Mouse (Mus musculus) spleen, postnatal 36 days (tissue): Measurements from ENCODE around the gene Nuak2.

Experiments used
- DNase-seq, 2 experiments: peaks; one replicate each; pipeline ENCODE4 v3.0.0; 2022; ENCODE audit warnings: low spot score in 2 of 2, mixed read lengths in 1 of 2

Nuak2 gene

DNA sequence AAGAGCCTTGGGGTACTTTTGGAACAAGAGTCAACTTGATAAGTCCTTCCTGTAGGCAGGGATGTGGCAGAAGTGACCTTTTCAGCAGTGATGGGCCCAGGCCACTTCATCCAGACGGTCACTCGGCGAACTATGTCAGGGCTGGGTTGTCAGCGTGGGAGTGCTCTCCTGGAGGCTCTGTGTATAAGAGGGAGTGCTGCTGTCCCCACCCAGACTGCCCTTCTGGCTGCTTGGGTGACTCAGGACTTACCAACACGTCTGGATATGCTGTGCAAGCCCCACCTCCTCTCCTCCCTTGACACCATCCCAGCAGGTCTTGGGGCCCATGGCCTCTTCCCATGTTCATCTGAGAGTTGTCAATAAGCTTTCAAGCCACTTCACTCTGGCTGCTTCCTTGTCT is 37.5 kb downstream of the Nuak2 start:
- DNase-seq: no peak

DNA sequence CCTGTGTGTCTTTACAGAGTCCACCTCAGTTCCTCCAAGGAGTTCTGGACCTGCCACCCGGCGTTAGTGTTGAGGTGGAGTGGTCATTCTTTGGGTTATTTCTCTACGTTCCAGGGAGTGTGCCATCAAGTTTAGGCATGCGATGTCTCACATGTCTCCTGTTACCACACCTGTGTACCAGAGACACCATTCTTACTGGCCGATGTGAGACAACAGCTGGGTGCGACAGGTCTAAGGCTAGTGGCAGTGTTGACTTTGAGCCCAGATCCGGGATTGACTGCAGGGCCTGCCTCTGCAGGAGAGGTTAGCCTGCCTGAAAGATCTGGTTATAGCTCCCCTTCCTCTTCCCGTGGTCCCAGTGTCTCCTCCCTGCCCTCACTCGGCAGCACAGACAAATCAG is 38.3 kb downstream of the Nuak2 start:
- DNase-seq: no peak

DNA sequence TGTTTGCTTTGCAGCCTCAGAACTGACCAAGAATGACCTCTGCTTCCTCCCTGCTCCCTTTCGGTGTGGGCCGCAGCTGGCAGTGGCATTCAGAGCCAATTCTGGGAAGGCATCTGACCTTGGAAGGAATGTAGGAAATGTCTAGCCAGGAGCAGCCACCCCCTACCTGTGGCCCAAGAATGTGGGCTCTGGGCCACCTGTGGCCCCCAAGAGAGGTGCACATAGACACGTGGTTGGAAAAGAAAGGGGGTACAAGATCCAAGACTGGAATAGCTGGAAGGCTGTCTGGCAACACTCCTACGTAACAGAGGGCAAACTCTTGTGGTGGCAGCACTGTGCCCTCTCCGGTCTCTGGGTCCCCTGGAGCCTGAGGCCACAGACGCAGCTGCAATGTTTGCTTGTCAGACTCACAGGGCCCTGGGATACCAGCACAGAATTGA is 39.3 kb downstream of the Nuak2 start:
- DNase-seq: no peak

DNA sequence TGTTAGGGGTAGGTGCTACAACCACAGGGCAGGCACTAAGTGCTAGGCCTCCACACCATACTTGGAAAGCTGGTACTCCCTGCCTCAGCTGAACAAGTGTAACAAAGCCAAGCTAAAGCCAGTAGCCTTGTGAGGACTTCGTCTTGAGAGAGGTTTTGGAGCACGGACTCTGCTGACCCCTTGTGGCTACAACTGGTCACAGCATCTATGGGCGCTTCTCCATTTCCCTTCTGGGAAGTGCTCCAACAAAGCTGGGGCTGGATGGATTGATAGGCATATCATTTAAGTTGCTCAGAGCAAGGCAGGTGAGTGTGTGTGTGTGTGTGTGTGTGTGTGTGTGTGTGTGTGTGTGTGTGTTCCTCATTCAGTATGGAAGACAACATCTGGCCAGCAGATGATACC is 39.9 kb downstream of the Nuak2 start:
- peak; percentile 77 to 78 for DNase-seq

DNA sequence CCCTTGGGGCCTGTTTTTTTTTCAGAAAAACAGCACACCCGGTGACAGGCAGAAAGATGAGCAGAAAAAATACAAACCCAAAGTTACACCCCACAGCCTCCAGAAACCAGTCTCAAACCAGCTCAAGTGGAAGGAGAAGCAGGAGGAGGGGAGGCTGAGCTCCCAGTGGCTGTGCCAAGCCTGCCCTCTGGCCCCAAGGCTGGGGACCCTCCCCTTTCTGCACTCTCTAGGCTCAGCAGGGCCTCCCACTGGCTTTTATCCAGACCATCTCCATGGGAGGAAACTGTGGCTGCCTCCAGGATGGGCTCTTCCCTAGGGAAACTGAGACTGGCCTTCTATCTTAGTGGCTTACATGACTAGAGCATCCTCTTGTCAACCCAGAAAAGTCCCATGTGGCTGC is 40.9 kb downstream of the Nuak2 start:
- no peak for DNase-seq

DNA sequence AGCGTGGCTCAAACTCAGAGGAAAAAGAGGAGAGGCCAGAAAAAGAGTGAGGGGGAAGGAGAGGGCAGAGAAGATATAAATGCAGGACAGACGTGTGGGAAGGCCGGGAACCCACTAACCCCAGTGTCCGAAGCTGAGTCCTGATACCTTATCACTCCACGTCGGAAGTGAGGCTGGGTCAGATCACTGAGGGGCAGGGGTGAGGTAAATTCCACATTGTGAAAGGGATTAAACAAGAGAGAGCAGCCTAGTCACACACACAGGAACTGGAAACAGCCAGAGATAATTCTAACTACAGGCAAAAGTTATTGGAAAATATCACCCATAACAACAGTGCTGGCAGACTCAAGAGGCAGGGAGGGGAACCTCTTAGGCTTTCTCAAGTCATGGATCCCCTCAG is 46.0 kb downstream of the Nuak2 start:
- no peak for DNase-seq

DNA sequence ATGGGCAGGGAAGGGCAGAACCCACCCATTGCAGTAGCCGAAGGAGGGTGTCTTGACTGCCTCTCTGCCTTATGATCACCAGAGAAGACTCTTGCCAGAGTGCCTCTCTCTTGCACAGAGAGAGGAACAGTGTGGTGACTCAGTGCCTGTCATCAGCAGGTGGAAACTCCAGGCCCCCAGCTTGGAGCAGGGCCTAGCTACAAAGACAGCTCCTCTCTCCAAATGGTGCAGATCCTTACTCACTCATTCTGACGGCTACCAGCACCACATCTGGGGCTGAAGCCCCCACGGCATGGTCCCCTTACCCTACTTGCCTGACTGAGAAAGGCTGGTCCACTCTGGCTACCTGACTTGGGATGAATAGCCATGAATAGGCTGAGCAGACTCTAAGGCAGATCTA is 48.5 kb downstream of the Nuak2 start:
- no peak for DNase-seq

DNA sequence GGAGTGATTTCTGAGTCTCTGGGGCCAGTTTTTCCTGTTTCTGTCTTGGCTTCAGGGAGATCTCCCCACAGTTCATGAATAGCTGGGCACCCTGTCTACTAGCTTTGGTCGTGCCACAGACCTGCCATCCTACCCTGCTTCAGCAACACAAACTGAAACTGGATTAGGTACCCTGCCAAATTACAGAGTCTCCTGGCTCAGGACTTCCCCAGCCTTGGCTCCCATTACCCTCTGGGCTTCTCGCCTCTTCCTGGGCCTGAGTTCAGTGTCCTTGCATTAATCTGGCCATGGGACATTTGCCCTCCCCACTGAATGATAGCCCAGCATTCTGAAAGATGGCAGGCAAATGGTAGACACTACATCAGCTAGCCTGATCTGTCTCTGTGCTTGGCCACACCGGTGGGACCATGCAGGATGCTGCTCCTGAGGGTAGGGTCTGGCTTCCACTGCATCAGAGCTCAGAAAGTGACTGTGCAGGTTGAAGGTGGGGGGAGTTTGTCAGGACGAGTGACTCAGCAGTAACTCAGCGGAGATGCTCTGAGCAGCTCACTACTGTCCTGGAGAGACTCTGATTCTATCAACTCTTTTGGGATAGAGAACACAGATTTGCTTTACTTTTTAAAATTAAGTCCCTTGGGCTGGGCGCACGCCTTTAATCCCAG is 49.1 kb downstream of the Nuak2 start:
- no peak for DNase-seq

DNA sequence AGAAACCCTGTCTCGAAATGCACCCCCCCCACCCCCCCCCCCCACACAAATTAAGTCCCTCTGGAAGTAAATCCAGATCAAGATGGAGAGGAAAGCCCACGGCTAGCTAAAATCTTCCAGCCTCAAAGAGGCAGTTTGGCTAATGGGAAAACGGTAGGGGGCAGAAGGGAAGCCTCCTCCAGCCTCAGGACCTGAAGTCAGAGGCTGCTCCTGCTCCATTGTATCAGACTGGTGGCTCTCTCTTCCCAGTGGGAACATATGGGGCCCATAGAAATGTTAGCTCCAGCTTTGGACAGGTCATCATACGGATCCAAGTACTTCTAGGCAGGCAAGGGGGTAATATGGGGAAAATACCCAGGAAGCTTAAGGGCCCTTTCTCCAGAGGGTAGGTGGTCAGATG is 49.7 kb downstream of the Nuak2 start:
- no peak for DNase-seq

DNA sequence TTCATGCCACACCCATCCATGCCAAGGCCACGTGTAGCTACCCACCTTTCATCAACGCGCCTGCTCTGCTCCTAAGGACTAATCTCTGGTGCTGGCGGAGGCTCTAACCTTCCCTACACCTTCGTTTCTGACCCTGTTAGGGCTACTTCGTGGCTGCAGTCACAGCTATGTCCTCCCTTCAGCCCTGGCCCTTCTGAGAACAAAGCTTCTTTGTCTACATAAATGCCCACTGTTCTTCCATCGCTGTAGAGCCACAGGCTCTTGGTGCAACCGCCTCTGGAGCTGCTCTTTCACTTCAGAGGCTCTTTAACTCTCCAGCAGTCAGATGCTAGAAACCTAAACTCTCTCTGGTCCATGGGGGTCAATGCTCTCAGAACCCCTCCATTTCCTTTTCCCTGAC is 50.3 kb downstream of the Nuak2 start:
- DNase-seq: no peak

DNA sequence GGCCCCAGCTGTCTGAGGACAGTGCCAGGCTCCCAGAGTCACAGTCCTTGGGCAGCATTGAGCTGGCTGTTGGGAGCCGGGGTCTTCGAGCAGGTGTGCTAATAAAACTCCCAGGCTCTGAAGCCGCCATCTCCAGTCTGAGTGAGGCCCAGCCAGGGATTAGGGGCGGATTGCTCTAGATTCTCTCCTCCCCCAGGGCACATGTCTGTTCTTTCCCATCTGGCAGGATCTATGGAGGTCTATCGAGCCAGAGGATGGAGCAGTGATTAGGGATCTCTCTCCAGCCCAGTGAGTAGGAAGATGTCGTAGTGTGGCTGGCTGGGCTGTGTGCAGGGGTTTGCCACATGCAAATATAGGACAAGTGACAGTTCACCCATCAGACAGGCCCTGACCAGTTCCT is 51.0 kb downstream of the Nuak2 start:
- DNase-seq: no peak

DNA sequence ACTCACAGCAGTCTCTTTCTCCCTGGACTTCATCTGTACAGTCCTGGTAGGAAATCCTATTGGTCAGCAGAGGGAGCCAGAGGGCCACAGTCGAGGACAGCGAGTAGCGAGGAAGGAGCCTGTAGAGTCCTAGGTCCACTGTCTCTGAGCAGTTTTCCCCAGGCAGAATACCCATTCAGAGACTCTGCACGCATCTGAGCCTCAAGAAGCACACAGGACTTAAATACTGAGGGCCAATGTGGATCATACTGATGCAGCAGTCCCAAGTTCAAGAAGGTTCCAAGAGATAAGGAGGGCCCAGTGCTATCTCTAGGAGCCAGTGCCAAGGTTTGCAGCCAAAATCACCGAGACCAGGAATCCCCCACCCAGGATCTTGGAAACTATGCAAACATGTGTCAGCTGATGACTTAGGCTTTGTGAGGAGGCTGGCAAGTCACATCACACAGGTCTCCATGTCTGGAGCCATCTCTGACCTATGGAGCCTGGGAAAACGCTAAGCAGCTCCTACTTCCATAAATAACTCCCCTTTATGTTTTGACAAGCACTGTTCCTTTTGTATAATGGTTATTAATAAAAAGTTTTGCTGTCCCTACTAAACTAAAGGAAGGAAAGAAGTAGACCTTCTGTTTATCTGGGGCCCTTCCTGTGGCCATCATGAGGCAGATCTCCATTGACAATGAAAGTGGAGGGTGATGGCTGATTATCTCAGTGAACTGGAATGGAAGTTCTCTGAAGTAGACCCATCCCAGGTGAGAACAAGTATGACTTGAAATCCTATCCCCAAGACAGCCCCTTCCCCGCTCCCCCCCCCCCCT is 52.0 kb downstream of the Nuak2 start:
- DNase-seq: peak; percentile 79 to 86

DNA sequence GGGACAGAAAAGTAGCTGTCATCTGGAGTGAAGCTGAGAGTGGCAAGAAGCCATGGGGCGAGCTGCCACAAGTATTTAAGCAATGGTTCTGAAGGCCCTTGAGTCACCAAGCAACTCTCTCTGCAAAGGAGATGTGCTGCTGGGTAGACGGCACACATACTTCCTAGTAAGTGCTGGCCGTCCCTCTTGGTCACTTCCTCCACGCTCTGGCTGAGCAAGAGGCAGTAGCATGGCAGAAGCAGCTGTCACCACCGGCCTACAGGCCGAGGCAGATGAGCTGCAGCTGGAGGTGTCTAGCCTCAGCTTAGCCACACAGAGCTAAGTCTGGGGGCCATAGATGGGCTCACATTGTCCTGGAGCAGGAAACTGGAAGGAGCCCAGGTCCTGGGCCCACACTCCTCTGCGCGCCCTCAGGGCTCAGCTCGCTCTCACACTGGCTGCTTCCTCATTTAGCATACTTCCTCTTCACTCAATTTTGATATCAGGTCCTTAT is 54.8 kb downstream of the Nuak2 start:
- DNase-seq: no peak

DNA sequence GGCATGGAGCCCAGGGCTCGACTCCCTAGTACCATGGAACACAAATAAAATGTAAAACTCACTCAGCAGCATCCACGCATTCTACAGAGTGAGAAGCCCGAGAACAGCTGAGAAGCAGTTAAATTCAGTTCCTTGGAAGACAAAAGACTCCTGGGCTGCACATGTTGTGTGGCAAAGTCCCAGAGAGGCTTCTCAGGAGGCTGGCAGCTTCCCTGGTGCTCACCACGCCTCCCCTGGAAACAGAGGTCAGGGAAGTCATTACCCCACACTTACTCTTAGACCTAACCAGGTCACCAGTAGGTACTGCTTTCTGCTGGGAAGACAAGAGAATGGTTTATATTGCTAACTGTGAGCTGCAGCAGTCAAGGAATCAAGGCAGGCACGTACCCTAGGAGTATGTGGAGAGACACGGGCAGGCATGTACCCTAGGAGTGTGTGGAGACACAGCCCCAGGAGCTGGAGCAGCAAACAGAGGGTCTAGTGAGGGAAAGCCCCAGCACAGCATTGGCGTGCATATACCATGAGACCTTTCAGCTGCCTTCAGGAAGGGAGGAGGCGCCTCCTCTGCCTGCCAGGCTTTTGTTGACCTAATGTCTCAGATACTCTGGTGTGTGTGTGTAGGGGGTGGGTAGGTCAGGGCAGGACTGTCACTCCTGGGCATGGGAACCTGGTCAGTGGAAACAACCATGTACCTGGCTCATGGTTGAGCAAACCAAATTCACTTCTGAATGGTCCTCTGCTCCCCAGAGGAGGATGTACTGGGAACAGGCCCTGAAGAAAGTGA is 55.6 kb downstream of the Nuak2 start:
- no peak for DNase-seq

DNA sequence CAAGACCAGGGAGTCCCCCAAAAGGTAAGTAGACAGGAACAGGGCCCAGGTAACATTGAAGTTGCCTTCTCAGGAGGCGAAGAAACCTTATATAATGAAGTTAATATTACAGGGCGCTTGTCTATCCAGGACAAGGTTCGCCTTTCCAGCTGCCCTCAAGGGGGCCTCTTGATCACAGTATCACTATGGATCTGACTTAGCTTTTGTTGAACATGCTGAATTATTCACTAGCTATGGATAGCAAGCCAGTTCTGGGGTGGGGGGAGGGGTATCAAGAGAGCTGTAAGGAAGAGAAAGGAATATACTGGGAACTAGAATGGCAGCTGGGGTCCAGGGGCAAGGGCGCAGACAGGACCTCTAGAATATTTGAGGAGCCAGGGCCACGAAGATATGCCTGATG is 56.4 kb downstream of the Nuak2 start:
- DNase-seq: no peak

DNA sequence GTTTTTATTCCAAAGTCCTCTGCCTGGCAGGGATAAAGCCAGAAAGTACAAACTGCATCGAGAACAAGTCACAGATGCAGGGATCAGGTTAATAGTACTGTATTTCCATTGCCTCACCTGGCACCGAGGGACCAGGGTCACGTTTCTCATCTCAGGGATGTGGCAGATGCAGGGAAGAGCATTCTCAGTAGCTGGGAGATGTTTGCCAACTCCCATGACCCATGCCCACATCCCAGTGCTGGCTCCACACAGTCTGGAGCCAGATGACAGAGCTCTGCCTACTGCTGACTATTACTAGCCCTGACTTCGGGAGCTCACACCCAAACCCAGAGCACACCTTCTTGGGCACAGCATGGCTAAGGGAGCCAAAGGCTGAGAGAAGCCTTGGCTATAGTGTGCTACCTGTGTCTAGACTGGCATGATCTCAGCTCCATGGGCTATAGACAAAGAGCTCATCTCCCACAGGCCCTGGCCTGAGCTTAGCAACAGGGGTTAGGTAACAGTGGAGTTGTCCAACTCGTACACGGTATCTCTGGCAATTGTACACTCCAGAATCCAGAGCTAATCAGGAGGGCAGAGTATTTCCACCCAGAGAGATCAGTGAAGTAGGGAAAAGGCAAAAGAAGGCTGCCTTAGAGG is 57.1 kb downstream of the Nuak2 start:
- no peak for DNase-seq

DNA sequence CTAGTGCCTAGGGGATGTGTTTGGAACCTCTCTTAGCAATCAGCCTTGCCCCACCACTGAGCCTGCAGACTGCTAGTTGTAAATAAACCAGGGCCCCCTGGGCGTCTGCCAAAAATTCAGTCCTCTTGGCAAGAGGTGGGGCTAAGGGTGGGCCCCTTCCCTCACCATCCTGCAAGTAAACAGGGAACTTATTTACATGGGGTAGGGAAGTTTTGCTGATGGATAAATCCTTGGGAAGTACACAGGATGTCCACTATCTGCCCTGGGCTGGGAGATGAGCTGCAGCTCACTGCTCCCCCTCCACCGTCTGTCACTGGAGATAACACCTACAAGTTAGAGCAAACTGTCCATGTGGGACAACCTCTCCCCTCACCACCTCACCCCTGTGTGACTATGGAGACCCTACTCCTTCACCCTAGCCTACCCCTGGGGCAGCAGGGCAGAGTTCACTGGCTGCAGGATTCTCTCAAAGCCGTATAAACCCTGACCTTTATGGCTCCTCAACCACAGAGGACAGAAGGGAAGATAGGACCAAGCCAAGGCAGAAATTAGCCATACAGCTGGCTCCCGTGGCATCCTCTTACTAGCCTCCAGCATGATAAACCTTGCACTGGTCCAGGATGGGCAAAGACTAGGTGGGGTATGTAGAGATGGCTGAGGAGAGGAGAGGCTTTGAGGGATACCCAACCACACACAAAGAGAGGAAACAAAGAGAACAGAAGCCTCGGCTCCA is 58.4 kb downstream of the Nuak2 start:
- peak; percentile 48 to 70 for DNase-seq

DNA sequence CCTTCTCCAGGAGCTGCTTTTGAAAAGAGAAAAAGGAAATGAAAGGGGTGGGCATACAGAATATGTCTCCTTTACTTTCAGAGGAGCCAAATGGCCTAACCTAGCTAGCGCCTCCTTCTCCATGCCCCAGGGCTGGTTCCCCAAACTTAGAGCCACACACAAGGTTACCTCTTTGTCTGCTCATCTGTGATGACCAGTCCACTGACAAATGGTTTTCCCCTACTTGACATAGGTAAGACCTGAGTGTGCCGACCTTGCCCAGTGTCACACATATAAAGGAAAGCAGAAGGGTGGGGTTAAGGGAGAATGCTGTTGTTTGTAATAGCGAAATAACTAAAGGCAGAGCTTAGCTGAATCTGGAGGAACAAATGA is 58.9 kb downstream of the Nuak2 start:
- DNase-seq: no peak

DNA sequence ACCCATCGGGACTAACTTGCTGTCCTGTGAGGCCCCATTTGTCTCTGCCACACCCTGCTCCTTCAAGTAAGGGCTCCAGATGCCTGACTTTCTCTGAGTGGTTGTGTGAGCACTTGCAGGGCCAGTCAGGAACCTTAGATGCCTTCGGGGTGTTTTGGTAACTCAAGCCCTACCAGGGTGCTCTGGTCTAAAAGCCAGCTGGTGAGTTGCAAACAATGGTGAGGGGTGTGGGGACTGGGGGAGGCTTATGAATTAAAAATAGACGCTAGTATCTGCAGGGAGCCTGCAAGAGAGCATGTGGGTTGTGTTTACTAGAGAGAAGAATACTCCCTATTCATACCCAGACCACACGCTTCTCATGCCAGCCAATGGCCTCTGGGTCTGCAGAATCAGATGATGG is 59.3 kb downstream of the Nuak2 start:
- no peak for DNase-seq

DNA sequence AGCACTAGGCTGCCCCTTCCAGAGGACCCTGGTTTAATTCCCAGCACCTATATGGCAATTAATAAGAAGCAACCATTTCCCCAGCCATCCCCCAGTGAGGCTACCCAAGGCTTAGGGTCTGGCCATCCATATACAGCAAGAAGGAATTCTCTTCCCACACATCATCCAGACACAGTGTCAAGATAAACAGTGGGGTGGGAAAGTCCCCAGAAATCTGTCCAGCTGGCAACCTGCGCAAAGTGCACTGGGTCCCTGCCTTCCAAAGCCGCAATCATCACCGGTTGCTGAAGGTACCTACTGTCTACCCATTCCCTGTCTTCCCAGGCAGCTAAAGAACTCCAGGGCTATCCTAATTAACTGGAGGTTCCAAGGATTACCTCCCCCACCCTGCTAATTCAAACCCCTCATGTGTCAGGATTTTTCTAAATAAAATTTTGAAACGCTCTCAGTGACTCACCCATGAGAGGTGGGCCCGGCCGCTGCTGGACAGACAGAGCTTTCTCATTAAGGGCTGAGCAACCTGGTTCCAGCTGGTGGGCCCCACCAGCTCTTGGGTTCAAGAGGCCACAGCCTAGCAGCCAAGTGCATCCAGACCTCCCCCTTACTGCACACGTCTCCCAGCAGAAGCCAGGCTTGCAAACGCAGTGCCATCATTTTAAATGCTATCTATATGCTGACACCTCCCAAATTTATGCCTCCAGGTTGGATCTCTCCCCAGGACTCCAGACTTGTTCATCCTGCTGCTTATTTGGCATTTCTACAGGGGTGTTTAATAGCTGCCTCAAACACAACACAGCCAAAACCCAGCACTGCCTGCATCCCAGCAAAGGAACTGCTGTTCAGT is 60.5 kb downstream of the Nuak2 start:
- no peak for DNase-seq

DNA sequence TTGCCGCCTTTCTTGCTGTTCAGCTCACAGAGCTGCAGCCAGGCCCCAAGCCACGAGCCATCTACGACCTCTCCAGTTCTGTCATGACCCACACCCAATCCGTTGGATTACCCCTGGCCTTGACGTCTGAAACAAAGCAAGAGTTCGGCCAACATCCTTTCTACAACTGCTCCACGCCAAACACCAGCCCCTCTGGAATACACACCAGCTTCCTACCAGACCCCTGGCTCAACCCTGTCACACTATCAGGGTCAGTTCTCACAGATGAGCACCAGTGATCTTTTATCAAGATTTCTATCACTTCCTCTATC is 61.1 kb downstream of the Nuak2 start:
- DNase-seq: no peak
